Mouse (Mus musculus) thymus, postnatal 4 days (tissue): ENCODE data around the gene Spaca6.
A peak's percentile ranks its signal among the peaks of the same experiment; 100 is the strongest.

Source experiments
- DNase-seq: peaks from one replicate; pipeline ENCODE4 v3.0.0; 2021

Gene Spaca6

GRCm38 (mm10) chr17:17845187-17846027 lies 18.4 kb downstream of the Spaca6 start:
- peak; percentile 27 for DNase-seq

DNA sequence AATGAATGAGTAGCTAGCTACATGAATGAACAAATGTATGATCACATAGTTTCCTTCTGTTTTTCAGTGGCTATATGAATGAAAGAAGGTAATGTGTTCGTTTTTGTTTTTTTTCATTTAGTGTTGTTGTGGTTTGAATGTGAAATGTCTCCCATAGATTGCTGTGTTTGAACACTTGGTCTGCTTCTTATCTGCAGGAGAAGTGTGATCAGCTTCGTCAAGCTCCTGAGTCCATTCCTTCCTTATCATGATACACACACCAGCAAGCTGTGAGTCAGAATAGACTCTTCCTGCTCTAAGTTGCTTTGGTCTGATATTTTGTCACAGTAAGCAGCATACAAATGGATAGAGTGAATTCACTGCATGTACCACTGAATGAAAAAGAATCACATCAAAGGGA lies 22.0 kb downstream of the Spaca6 start:
- DNase-seq = no peak

GRCm38 (mm10) chr17:17849906-17850712 lies 23.2 kb downstream of the Spaca6 start:
- DNase-seq = no peak

DNA sequence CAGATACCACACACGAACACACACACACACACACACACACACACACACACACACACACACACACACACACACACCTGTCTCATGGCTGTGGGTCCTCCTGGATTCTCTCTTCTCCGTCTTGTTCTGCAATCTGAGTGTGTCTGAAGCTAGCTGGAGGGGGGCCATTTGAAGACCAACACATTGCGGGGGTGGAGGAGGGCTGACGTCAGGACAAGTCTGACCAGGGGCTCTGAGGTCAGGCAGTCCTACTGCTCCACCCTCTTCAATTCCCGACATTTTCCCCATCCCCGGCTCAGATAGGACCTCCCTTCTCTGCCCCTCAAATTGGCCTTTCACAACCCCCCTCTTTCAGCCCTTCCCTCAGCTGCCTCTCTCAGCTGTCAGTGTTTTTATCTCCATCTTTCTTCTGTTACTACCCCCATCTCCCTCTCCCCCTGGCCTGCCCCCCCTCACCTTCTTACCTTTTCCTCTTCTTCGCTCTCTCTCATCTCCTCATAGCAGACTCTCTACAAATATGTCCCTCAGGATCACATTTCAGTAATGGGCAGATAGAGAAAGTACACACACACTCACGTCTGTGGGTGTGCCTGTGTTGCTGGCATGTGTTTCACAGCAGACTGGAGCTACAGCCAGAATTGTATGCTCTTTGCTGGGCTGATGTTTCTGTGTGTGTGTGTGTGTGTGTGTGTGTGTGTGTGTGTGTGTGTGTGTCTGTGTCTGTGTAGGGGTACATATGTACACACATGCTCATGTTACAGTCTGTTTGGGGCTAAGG lies 28.3 kb downstream of the Spaca6 start, which contains the start of gene Has1:
Gene Has1, minus strand, starts transcription at position 142 of the 775 bp plus-strand sequence.
- no peak for DNase-seq

DNA sequence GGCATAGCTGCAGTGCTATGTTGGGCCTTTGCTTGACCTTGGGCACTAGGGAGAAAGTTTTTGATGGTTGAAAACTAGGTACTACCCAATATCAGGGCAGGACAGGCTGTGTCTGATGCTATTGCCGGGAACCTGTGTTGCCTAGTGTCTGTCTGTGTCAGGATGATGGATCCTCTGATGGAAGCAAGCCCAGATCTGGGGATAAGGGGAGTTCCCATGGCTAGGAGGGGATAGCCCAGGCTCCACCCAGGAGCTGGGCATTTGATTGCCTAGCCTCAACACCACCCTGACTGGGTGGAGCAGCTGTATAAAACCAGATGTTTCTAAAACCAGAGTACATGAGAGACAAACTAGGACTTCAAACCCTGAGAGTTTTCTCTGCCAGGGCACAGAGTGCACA lies 29.7 kb downstream of the Spaca6 start:
- DNase-seq = no peak

DNA sequence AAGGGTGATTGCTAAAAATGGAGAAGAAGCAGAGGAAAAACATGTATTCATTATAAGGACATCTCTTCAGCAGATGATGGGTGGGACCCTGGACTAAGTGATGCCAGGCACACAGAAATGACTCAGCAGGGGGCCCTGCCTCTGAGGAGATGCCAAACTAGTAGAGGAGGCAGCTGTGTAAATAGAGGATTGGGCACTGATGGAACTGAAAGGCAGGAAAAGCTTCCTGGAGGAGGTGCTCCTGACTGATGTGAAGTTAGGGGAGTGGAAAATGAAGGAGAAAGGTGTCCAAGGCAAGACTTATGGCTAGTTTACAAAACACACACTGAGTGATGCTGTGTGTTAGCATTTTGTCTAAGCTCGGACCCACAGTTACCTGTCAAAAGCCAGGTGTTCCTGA lies 30.5 kb downstream of the Spaca6 start:
- DNase-seq = no peak

DNA sequence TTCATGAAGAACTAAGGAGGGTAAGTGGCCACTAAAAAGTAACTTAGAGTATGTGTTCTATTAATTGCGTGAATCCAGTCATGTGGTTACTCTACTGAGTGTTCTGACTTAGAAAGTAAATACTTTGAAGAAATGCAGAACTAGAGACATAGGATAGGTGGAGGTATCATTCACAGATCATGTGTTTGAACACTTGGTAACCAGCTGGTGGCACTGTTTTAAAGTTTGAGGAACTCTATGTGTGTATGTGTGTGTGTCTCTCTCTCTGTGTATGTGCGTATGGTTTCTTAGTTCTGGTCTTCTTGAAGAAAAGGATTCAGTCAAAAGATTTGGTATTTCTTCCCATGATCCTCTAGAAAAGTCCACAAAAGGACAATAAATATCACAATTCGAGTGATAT lies 33.2 kb downstream of the Spaca6 start:
- no peak for DNase-seq

- no peak for DNase-seq
These were observed 35.4 kb downstream of the Spaca6 start for GRCm38 (mm10) chr17:17862360-17862759.

- DNase-seq = no peak
These were observed 38.2 kb downstream of the Spaca6 start for GRCm38 (mm10) chr17:17865168-17865567.

GRCm38 (mm10) chr17:17866801-17867469 lies 40.0 kb downstream of the Spaca6 start:
- no peak for DNase-seq

DNA sequence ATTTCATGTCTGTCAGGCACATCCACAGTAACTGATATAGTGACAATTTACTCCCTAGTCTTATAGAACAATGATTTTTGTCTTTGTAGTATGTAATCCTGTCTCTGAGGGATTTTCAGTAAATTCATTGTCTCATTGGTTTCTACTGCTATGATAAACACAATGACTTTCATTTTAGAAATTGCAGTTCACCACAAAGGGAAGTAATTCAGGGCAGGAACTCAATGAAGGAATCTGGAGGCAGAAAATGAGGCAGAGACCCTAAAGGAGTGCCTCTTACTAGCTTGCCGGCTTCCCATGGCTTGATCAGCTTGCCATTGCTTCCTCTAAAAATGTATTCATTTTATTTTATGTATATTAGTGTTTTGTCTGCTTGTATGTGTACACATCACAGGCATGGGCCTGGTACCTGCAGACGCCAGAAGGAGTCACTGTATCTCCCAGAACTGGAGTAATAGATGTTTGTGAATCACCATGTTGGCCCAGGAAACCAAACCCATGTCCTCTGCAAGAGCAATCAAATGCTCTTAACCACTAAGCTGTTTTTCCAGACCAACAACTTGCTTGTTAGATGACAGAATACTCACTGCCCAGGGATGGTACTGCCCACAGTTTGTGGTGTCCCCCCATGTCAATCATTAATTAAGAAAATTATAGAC lies 44.1 kb downstream of the Spaca6 start:
- DNase-seq = no peak

- no peak for DNase-seq
These were observed 44.7 kb downstream of the Spaca6 start for GRCm38 (mm10) chr17:17871697-17872096.

- DNase-seq = no peak
These were observed 52.4 kb downstream of the Spaca6 start for GRCm38 (mm10) chr17:17879347-17879746.

GRCm38 (mm10) chr17:17882672-17883071 lies 55.7 kb downstream of the Spaca6 start:
- no peak for DNase-seq

DNA sequence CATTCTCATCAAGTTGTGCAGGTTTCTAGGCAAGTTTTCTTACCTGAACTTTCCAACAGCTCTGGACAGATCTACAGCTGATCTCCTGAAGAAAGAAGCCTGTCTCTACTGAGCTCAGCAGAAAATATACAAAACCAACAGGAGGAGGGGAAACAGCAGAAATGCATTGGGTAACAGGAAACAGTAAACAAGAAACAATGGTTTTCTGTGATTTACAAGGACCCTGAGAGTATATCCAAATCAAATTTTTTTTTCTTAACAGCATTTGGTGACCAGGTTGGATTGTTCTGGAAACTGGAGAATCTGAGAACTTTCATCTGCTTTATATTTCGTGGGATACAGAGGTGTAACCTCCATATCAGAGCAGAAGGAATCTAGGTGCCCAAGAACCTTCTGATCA lies 56.9 kb downstream of the Spaca6 start, which contains the start of gene Fpr1:
Gene Fpr1, minus strand, starts transcription at position 101 of the 400 bp plus-strand sequence.
- no peak for DNase-seq

DNA sequence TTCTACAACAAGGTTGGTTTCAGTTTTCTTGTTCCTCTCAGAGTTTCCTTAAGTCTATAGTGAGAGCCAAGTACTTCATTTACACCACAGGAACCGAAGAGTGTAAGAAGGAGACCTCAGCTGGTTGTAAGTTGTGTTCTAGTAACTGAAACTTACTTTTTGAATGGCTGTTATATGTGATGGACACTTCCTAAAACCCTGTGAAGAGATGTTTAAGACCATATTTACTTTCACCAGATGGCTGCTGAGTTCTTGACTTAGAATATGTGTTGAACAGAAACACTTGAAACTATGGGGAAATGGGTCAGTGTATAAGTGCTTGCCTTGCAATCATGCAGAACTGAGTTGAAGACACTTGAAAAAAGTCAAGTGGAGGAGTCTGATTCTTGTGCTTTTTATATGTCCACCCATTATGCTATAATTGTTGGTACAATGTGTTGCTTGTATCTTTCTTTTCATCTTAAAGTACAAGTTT lies 60.9 kb downstream of the Spaca6 start, which contains the start of the genes Fpr2 and Fpr3:
Gene Fpr2, plus strand, starts transcription at position 51 of the 475 bp plus-strand sequence.
Gene Fpr3, plus strand, starts transcription at position 79 of the 475 bp plus-strand sequence.
- no peak for DNase-seq

GRCm38 (mm10) chr17:17889732-17890425 lies 62.9 kb downstream of the Spaca6 start:
- no peak for DNase-seq
